Mouse (Mus musculus) heart, embryonic 11.5 days (tissue): Measurements from ENCODE around the gene Gm17175. TPM values are rescaled to one million over a fixed set of nuclear protein-coding genes. Genes with fewer than 3 reads are reported as not detected.
"Not testable (repeated sequence)": the region's sequence is repeated elsewhere in the genome, so short reads cannot be mapped to it uniquely, and the experiment has no call there.

ENCODE experiments used
- ATAC-seq: fragments of 200-750 bp; cut with Nextera tagmentation; replicated peaks from 2 replicates; pipeline ENCODE4 v1.8.0; 2017; ENCODE audit warnings: moderate library complexity; ENCODE audit not compliant: insufficient number of reproducible peaks, low FRiP score, low TSS enrichment
- H3K27ac ChIP-seq: fragments of 300-500 bp; sonication (generic); 2 replicates; pipeline ENCODE4 v1.5.1; 2014; ENCODE audit warnings: mild to moderate bottlenecking, low read depth, low read length
- H3K27me3 ChIP-seq: fragments of 300-500 bp; sonication (generic); 2 replicates; pipeline ENCODE4 v1.6.1; 2014; ENCODE audit warnings: mild to moderate bottlenecking, low read length, mixed read lengths; ENCODE audit not compliant: control insufficient read depth, insufficient read depth
- H3K36me3 ChIP-seq: fragments of 300-500 bp; sonication (generic); 2 replicates; pipeline ENCODE4 v1.6.1; 2014; ENCODE audit warnings: mild to moderate bottlenecking, low read length, moderate library complexity, mixed read lengths; ENCODE audit not compliant: control insufficient read depth, insufficient read depth
- H3K4me1 ChIP-seq: fragments of 300-500 bp; sonication (generic); 2 replicates; pipeline ENCODE4 v1.6.1; 2014; ENCODE audit warnings: low read length; ENCODE audit not compliant: control insufficient read depth, insufficient read depth
- H3K4me2 ChIP-seq: fragments of 300-500 bp; sonication (generic); 2 replicates; pipeline ENCODE4 v1.6.1; 2014; ENCODE audit warnings: mild to moderate bottlenecking, moderate library complexity
- H3K4me3 ChIP-seq: fragments of 300-500 bp; sonication (generic); 2 replicates; pipeline ENCODE4 v1.5.1; 2014; ENCODE audit warnings: low read depth, low read length
- H3K9ac ChIP-seq: fragments of 300-500 bp; sonication (generic); 2 replicates; pipeline ENCODE4 v1.6.1; 2014; ENCODE audit warnings: mild to moderate bottlenecking, low read depth, low read length, moderate library complexity
- H3K9me3 ChIP-seq: fragments of 300-500 bp; sonication (generic); replicated peaks from 2 replicates; pipeline ENCODE4 v1.6.1; 2016; ENCODE audit warnings: low read length; ENCODE audit not compliant: control insufficient read depth
- WGBS: fragments of 180-500 bp; shearing (Covaris S2); extraction: QIAGEN DNeasy Blood & Tissue Kit; methylation state at CpG from one replicate; pipeline ENCODE4 v1.1.7; 2014; ENCODE audit not compliant: insufficient replicate concordance; 5-methylcytosine and 5-hydroxymethylcytosine counted together
- polyA plus RNA-seq: library from polyadenylated mRNA; unstranded; fragments of >200 nt; fragmentation: Nextera tagmentation; extraction: Ambion mirVana; gene quantifications from 2 replicates; pipeline ENCODE4 v1.2.1, GENCODE M21; 2014

Gm17175 gene
- not detected in 2 replicates for polyA plus RNA-seq

GRCm38 (mm10) chr14:51573963-51574362 lies at the start of gene Gm17175:
Gene Gm17175, minus strand, starts transcription at chr14:51574063.
- H3K4me3 ChIP-seq, H3K4me1 ChIP-seq, H3K4me2 ChIP-seq, H3K27me3 ChIP-seq, H3K9me3 ChIP-seq, ATAC-seq, H3K9ac ChIP-seq, H3K27ac ChIP-seq, H3K36me3 ChIP-seq: not testable (repeated sequence)
- WGBS: 77% methylated on average over 2 of the region's 2 CpGs

DNA sequence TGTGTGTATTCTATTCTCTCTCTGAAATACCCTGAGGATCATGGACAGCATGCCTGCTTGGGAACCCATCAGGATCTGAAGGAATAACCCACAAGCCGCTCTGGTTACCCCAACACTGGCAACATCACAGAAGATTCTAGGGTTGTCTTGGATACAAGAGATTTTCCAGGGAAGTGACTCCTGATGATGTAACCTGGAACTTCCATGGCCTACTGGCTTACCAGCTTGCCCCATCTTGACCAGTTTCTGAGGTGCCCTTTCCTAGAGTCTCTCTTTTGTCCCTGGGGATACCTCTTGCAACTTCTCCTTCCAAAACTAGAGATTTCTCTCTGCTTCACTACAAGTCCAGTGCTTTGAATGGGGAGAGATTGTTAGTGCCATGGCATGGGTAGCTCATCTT lies 37.3 kb upstream of the Gm17175 start, which contains the start of gene Gm17078:
Gene Gm17078 (minus strand): TSS at position 101 of the 400 bp plus-strand sequence.
- ATAC-seq: no peak
- no peaks in the 10 kb centered on the region for H3K27me3 ChIP-seq
- no peak within 1 kb of the TSS for H3K27ac ChIP-seq
- no peaks in the 10 kb centered on the region for H3K4me1 ChIP-seq
- H3K9ac ChIP-seq: no peak within 1 kb of the TSS
- no peaks in the 10 kb centered on the region for H3K36me3 ChIP-seq
- no peaks in the 10 kb centered on the region for H3K9me3 ChIP-seq
- no peak within 1 kb of the TSS for H3K4me2 ChIP-seq
- WGBS: 73% methylated on average over 1 of the region's 1 CpGs
- no peak within 1 kb of the TSS for H3K4me3 ChIP-seq

GRCm38 (mm10) chr14:51592039-51592438 lies 18.2 kb upstream of the Gm17175 start, which contains the start of gene Gm17174:
Gene Gm17174, minus strand, starts transcription at chr14:51592139.
- H3K4me1 ChIP-seq, H3K4me3 ChIP-seq, H3K36me3 ChIP-seq, H3K4me2 ChIP-seq, H3K27me3 ChIP-seq, H3K9me3 ChIP-seq, ATAC-seq, H3K27ac ChIP-seq, H3K9ac ChIP-seq: not testable (repeated sequence)
- 91% methylated on average over 4 of the region's 4 CpGs for WGBS

DNA sequence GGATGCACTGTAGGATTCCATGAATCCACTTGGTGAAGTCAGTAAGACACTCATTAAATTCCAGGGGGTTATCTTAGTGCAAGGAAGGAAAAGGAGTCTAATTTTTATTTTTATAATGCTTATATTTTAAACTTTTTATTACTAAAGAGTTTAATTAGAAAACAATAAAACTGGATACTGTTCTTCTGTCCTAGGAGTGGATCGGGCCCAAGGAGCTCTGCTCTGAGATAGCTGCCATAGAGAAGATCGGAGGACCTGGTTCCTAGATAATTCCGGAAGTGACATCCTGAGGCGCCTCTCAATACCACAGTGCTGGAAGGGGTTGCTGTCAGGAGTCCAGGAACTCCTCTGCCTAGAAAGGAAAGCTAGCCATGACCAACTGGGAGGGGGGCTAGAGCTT lies 21.4 kb downstream of the Gm17175 start, which contains the start of gene Gm5622:
Gene Gm5622 (plus strand): TSS at position 301 of the 400 bp plus-strand sequence.
- ATAC-seq: no peak
- no peak within 1 kb of the TSS for H3K4me2 ChIP-seq
- 82% methylated on average over 4 of the region's 4 CpGs for WGBS

More for the DNA sequence above, 21.4 kb downstream of the Gm17175 start, which contains the start of gene Gm5622:
- no peaks in the 10 kb centered on the region for H3K9me3 ChIP-seq
- H3K36me3 ChIP-seq: no peaks in the 10 kb centered on the region
- no peaks in the 10 kb centered on the region for H3K4me1 ChIP-seq
- H3K27ac ChIP-seq: no peak within 1 kb of the TSS
- H3K9ac ChIP-seq: no peak within 1 kb of the TSS
- no peak within 1 kb of the TSS for H3K4me3 ChIP-seq
- no peaks in the 10 kb centered on the region for H3K27me3 ChIP-seq

Other genes starting within 250 kb of the Gm17175 start
- not detected in 2 replicates for gene Gm7247, start 212.3 kb downstream of the Gm17175 start, polyA plus RNA-seq
- gene Vmn2r88, start 163.2 kb downstream of the Gm17175 start, polyA plus RNA-seq: not detected in 2 replicates
- gene Vmn2r89, start 122.2 kb downstream of the Gm17175 start, polyA plus RNA-seq: not detected in 2 replicates
- gene Gm5622, start 21.3 kb downstream of the Gm17175 start, polyA plus RNA-seq: 0.13 TPM in 1 of 2 replicates, not detected in the other
- gene Gm17174, start 18.1 kb upstream of the Gm17175 start, polyA plus RNA-seq: not detected in 2 replicates
- not detected in 2 replicates for gene Gm17078, start 37.2 kb upstream of the Gm17175 start, polyA plus RNA-seq
- gene Gm4181, start 61.6 kb upstream of the Gm17175 start, polyA plus RNA-seq: not detected in 2 replicates
- gene Gm17079, start 121.4 kb upstream of the Gm17175 start, polyA plus RNA-seq: not detected in 2 replicates
- gene Gm5800, start 143.1 kb upstream of the Gm17175 start, polyA plus RNA-seq: not detected in 2 replicates
- not detected in 2 replicates for gene Ang4, start 199.5 kb upstream of the Gm17175 start, polyA plus RNA-seq
- not detected in 2 replicates for gene AY358078, start 226.0 kb upstream of the Gm17175 start, polyA plus RNA-seq